Mouse (Mus musculus) liver, embryonic 11.5 days (tissue): ENCODE results near the gene Dennd6b. TPM values are rescaled to one million over a fixed set of nuclear protein-coding genes. Genes with fewer than 3 reads are reported as not detected.

Experiments
- ATAC-seq: fragments of 200-750 bp; cut with Nextera tagmentation; replicated peaks from 2 replicates; pipeline ENCODE4 v1.8.0; 2017; ENCODE audit warnings: moderate number of reproducible peaks, mild to moderate bottlenecking, moderate TSS enrichment, moderate library complexity; ENCODE audit not compliant: low FRiP score
- DNase-seq: peaks from one replicate; pipeline ENCODE4 v3.0.0-alpha.2; 2017; ENCODE audit warnings: low spot score
- H3K27ac ChIP-seq: fragments of 300-500 bp; sonication (generic); 2 replicates; pipeline ENCODE4 v1.5.1; 2014; ENCODE audit warnings: mild to moderate bottlenecking, low read depth, low read length, control low read depth
- H3K27me3 ChIP-seq: fragments of 300-500 bp; sonication (generic); replicated peaks from 2 replicates; pipeline ENCODE4 v1.6.1; 2014; ENCODE audit warnings: low read length, mixed read lengths; ENCODE audit not compliant: control insufficient read depth, insufficient read depth
- H3K36me3 ChIP-seq: fragments of 300-500 bp; sonication (generic); 2 replicates; pipeline ENCODE4 v1.6.1; 2014; ENCODE audit warnings: mild to moderate bottlenecking, low read length, moderate library complexity, mixed read lengths; ENCODE audit not compliant: control insufficient read depth, insufficient read depth
- H3K4me1 ChIP-seq: fragments of 300-500 bp; sonication (generic); replicated peaks from 2 replicates; pipeline ENCODE4 v1.6.1; 2014; ENCODE audit warnings: low read length, mixed read lengths; ENCODE audit not compliant: control insufficient read depth, insufficient read depth
- H3K4me2 ChIP-seq: fragments of 300-500 bp; sonication (generic); 2 replicates; pipeline ENCODE4 v1.6.1; 2014; ENCODE audit warnings: mild to moderate bottlenecking, control low read depth, moderate library complexity
- H3K4me3 ChIP-seq: fragments of 300-500 bp; sonication (generic); 2 replicates; pipeline ENCODE4 v1.5.1; 2014; ENCODE audit warnings: low read depth, low read length, control low read depth
- H3K9ac ChIP-seq: fragments of 300-500 bp; sonication (generic); 2 replicates; pipeline ENCODE4 v1.6.1; 2014; ENCODE audit warnings: low read depth, low read length, control low read depth
- H3K9me3 ChIP-seq: fragments of 300-500 bp; sonication (generic); 2 replicates; pipeline ENCODE4 v1.6.1; 2016; ENCODE audit warnings: low read length, inconsistent platforms, mixed read lengths; ENCODE audit not compliant: control insufficient read depth
- WGBS: fragments of 180-500 bp; shearing (Covaris S2); extraction: QIAGEN DNeasy Blood & Tissue Kit; methylation state at CpG from one replicate; pipeline ENCODE4 v1.1.7; 2014; 5-methylcytosine and 5-hydroxymethylcytosine counted together
- polyA plus RNA-seq: library from polyadenylated mRNA; unstranded; fragments of >200 nt; fragmentation: Nextera tagmentation; extraction: Ambion mirVana; gene quantifications from 2 replicates; pipeline ENCODE4 v1.2.1, GENCODE M21; 2014

Gene Dennd6b
- polyA plus RNA-seq, 1 experiment from 2014 or later = 10.5 TPM

DNA sequence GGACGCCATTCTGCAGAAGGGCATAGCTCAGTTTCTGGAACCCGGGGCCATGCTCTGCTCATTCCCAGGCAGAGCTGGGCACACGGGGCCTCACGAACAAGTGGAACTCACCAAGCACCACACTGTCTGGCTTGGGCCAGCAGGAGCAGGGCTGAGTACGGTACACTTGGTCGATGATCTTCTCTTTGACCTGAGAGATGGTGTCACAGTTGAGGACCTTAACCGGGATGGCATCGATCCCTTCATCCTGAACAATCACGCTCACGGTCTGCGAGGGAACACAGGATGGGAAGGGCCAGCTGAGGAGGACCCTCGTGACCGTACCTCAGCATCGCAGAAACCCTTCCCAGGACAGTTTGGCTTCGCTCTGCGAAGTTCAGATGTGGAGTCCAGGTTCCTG lies 37.8 kb downstream of the Dennd6b start:
- DNase-seq = no peak
- Histone ChIP-seq H3K27ac (no peak overlapping the region), H3K9ac (no peak overlapping the region), H3K4me1 (no peaks in the 10 kb centered on the region), H3K36me3 (peaks cover 38% of the 10 kb centered on the region), H3K4me2 (no peak overlapping the region), H3K27me3 (no peaks in the 10 kb centered on the region), H3K4me3 (no peak overlapping the region), H3K9me3 (no peaks in the 10 kb centered on the region)
- 93% methylated on average over 16 of the region's 16 CpGs for WGBS
- no peak for ATAC-seq

DNA sequence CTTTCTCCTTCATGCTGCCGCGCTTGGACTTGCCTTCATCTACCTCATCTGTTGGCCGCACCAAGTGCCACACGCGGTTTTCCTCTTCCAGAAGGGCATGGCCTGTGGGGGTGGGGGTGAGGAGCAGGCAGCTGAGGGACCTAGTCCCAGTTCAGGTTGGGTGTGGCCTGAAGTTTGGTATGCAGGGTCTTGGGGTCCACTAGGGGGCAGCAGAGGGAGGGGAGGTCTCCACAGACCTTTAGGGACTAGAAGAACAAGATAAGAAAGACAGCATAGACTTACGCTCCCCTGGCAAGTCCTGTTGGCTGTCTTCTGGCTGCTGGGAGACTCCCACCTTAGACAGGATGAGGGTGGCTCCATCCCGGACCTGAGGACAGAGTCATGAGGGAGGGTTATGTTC lies 38.3 kb downstream of the Dennd6b start:
- peak; percentile 51 for ATAC-seq
- H3K36me3 ChIP-seq = peaks cover 38% of the 10 kb centered on the region
- H3K4me3 ChIP-seq = no peak overlapping the region
- H3K27ac ChIP-seq = no peak overlapping the region
- H3K27me3 ChIP-seq = no peaks in the 10 kb centered on the region
- DNase-seq = no peak
- no peak overlapping the region for H3K9ac ChIP-seq
- H3K4me2 ChIP-seq = no peak overlapping the region
- H3K4me1 ChIP-seq = no peaks in the 10 kb centered on the region
- no peaks in the 10 kb centered on the region for H3K9me3 ChIP-seq
- 61% methylated on average over 7 of the region's 7 CpGs for WGBS

GRCm38 (mm10) chr15:89152312-89152711 lies 44.0 kb downstream of the Dennd6b start:
- Histone ChIP-seq H3K27me3 (peaks cover 35% of the 10 kb centered on the region), H3K4me2 (no peak overlapping the region), H3K9ac (no peak overlapping the region)

GRCm38 (mm10) chr15:89150041-89150390 lies 46.3 kb downstream of the Dennd6b start:
- 5% methylated on average over 13 of the region's 13 CpGs for WGBS
- H3K4me3 ChIP-seq = peak overlapping the region; percentile 70
- ATAC-seq (no peak; the same call in 1 of the 2 replicates), DNase-seq (peak; percentile 66)
- no peak overlapping the region for H3K27ac ChIP-seq
- no peaks in the 10 kb centered on the region for H3K36me3 ChIP-seq
- peaks cover 58% of the 10 kb centered on the region for H3K27me3 ChIP-seq
- H3K9me3 ChIP-seq = no peaks in the 10 kb centered on the region
- peaks cover 14% of the 10 kb centered on the region; the same call in 1 of the 2 replicates for H3K4me1 ChIP-seq
- H3K4me2 ChIP-seq = peak overlapping the region; percentile 99
- no peak overlapping the region for H3K9ac ChIP-seq

More at GRCm38 (mm10) chr15:89152312-89152711, 44.0 kb downstream of the Dennd6b start:
- Histone ChIP-seq H3K9me3 (no peaks in the 10 kb centered on the region), H3K4me3 (no peak overlapping the region), H3K27ac (no peak overlapping the region), H3K4me1 (peaks cover 12% of the 10 kb centered on the region; the same call in 1 of the 2 replicates), H3K36me3 (peaks cover 10% of the 10 kb centered on the region; the same call in 1 of the 2 replicates)
- DNase-seq (no peak), ATAC-seq (no peak)

- ATAC-seq (peak; percentile 63), DNase-seq (no peak)
- Histone ChIP-seq H3K9me3 (no peaks in the 10 kb centered on the region), H3K36me3 (no peaks in the 10 kb centered on the region), H3K4me2 (peak within 1 kb of the TSS; percentile 99), H3K4me1 (peaks cover 14% of the 10 kb centered on the region; the same call in 1 of the 2 replicates), H3K9ac (peak within 1 kb of the TSS; percentile 67), H3K27ac (no peak within 1 kb of the TSS), H3K4me3 (peak within 1 kb of the TSS; percentile 70), H3K27me3 (peaks cover 62% of the 10 kb centered on the region)
- under 1% methylated on average over 53 of the region's 61 CpGs for WGBS
Observed at GRCm38 (mm10) chr15:89149271-89150040, 46.8 kb downstream of the Dennd6b start, which contains the start of gene Mapk11. Gene Mapk11, minus strand, starts transcription at chr15:89149628.

DNA sequence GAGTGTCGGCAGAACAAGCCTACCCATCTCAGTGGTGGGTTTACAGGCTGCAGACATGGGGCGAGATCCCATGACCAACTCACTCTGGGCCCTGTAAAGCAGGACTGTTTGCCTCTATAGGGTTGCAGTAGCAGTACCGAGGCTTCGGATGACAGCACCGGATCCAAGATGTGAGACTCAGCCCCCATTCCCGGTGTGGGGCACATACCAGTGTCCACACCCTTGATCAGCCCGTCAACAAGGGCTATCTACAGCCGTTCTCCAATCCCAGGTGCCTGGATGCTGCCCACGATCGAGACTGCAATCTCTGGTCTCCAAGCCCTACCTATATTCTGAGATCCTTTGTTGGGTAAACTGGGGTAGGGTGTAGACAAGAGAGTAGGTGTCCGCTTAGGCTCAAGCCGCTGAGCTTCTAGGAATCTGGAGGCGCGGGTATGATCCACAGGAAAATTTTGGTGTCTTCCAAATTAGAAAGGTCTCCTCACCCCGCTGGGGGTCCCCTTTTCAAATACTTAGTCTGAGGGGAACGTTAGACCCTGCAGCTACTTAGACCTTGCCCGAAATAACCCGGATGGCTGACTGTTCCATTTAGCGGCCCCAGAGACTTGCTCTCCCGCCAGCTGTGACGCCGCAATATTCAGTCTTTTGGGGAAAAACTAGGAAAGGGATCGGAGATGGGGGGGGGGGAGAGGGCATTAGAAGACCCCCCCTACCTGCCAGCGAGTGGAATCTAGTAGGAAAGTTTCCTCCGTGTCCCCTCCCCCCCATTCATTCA lies 47.6 kb downstream of the Dennd6b start:
- no peak for DNase-seq
- Histone ChIP-seq H3K27me3 (peaks cover 70% of the 10 kb centered on the region), H3K9ac (peak overlapping the region; percentile 67)

GRCm38 (mm10) chr15:89147895-89148294 lies 48.4 kb downstream of the Dennd6b start:
- no peak overlapping the region for H3K4me2 ChIP-seq
- H3K9me3 ChIP-seq = no peaks in the 10 kb centered on the region
- ATAC-seq (no peak), DNase-seq (no peak)
- 63% methylated on average over 4 of the region's 4 CpGs for WGBS
- H3K27ac ChIP-seq = no peak overlapping the region
- H3K4me3 ChIP-seq = 0 out of 2 replicates have a peak overlapping the region, but pooled peaks have one; percentile 70
- peaks cover 14% of the 10 kb centered on the region; the same call in 1 of the 2 replicates for H3K4me1 ChIP-seq
- peaks cover 77% of the 10 kb centered on the region for H3K27me3 ChIP-seq
- H3K36me3 ChIP-seq = no peaks in the 10 kb centered on the region
- H3K9ac ChIP-seq = no peak overlapping the region

More for the DNA sequence above, 47.6 kb downstream of the Dennd6b start:
- no peak for ATAC-seq
- 9% methylated on average over 25 of the region's 25 CpGs for WGBS
- H3K4me3 ChIP-seq = peak overlapping the region; percentile 70
- H3K4me2 ChIP-seq = peak overlapping the region; percentile 99
- no peaks in the 10 kb centered on the region for H3K9me3 ChIP-seq
- no peaks in the 10 kb centered on the region for H3K36me3 ChIP-seq
- H3K4me1 ChIP-seq = peaks cover 14% of the 10 kb centered on the region; the same call in 1 of the 2 replicates
- no peak overlapping the region for H3K27ac ChIP-seq

DNA sequence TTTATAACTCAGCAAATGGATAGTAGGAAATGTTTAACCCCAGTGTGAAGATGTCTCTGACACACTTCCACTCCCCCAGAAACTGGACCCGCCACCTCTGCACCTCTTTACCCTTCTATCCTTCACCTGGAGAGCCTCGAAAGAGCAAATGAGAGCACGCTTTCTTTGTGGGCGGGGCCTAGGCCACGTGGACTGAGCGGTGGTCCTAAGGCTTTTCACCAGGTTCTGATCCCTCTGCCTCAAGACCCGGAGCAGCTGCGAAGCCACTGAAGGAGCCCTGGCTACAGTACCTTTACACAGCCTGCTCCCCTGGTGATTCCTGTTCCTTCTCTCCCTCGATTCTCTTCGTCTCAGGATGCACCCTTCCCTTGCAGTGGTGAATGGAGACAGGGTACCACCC lies 48.8 kb downstream of the Dennd6b start:
- peaks cover 81% of the 10 kb centered on the region for H3K27me3 ChIP-seq
- no peak overlapping the region for H3K4me3 ChIP-seq
- WGBS = 24% methylated on average over 10 of the region's 10 CpGs
- ATAC-seq (no peak), DNase-seq (no peak)
- no peak overlapping the region for H3K9ac ChIP-seq
- no peak overlapping the region for H3K4me2 ChIP-seq
- peaks cover 14% of the 10 kb centered on the region; the same call in 1 of the 2 replicates for H3K4me1 ChIP-seq
- no peaks in the 10 kb centered on the region for H3K36me3 ChIP-seq
- no peak overlapping the region for H3K27ac ChIP-seq
- H3K9me3 ChIP-seq = no peaks in the 10 kb centered on the region
